Mouse (Mus musculus): Measurements from ENCODE around the gene Vamp2. TPM values are rescaled to one million over a fixed set of nuclear protein-coding genes. Genes with fewer than 3 reads are reported as not detected.

Gene Vamp2
- polyA plus RNA-seq, 1 experiment from 2014 or later: 385 TPM

DNA sequence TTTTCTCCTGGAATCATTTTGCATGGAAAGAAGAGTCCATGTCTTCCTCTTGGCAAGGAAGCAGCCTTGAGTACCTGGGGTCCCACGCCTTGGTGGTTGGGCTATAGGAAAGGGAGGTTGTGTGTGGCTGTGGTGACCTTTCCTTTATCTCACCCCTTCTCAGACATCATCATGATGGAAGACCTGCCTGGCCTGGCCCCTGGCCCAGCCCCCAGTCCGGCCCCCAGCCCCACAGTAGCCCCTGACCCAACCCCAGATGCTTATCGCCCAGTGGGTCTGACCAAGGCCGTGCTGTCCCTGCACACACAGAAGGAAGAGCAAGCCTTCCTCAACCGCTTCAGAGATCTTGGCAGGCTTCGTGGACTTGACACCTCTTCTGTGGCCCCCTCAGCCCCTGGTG, 16.9 kb downstream of the Vamp2 start:
- H3K36me3 ChIP-seq (ENCODE audit: control insufficient read depth, insufficient read depth, low read length): peaks cover 71% of the 10 kb centered on the region
- no peak overlapping the region for H3K4me3 ChIP-seq (ENCODE audit: low read depth, low read length)
- no peak for ATAC-seq (ENCODE audit: low read depth)
- no peaks in the 10 kb centered on the region for H3K27me3 ChIP-seq (ENCODE audit: control insufficient read depth, insufficient read depth, low read length)
- WGBS: 93% methylated on average over 6 of the region's 6 CpGs
- no peak overlapping the region for H3K9ac ChIP-seq (replicated peaks; ENCODE audit: low read depth, low read length)
- H3K9me3 ChIP-seq (ENCODE audit: control insufficient read depth, low read length): no peaks in the 10 kb centered on the region
- peaks cover 4% of the 10 kb centered on the region for H3K4me1 ChIP-seq (ENCODE audit: control insufficient read depth, insufficient read depth, low read length)
- no peak overlapping the region for H3K27ac ChIP-seq (ENCODE audit: low read depth, low read length)
- H3K4me2 ChIP-seq (ENCODE audit: low read depth, low read length): no peak overlapping the region

DNA sequence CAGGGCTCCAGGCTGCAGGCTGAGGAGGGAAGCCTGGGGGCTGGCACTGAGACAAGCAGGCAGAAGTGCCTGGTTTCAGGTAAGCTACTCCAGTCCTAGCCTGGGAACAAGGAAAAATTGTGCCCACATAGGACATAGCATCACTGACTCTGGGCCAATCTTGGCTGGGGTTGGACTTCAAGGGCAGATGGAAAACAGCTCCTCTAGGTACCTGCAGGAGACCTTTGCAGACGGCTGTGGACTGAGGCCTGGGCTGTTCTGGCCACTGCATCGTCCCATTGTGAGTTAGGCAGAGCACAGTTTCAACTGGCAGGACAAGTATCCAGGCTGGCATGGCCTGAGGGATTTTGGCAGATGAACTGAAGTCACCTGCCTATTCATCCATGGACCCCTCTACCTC, 17.5 kb downstream of the Vamp2 start:
- Histone ChIP-seq H3K27me3 (ENCODE audit: control insufficient read depth, insufficient read depth, low read length) (no peaks in the 10 kb centered on the region), H3K36me3 (ENCODE audit: control insufficient read depth, insufficient read depth, low read length) (peaks cover 69% of the 10 kb centered on the region), H3K4me2 (ENCODE audit: low read depth, low read length) (no peak overlapping the region), H3K4me3 (ENCODE audit: low read depth, low read length) (no peak overlapping the region), H3K9ac (replicated peaks; ENCODE audit: low read depth, low read length) (no peak overlapping the region), H3K4me1 (ENCODE audit: control insufficient read depth, insufficient read depth, low read length) (no peaks in the 10 kb centered on the region), H3K9me3 (ENCODE audit: control insufficient read depth, low read length) (no peaks in the 10 kb centered on the region), H3K27ac (ENCODE audit: low read depth, low read length) (no peak overlapping the region)
- no peak for ATAC-seq (ENCODE audit: low read depth)
- WGBS: 89% methylated on average over 2 of the region's 2 CpGs

DNA sequence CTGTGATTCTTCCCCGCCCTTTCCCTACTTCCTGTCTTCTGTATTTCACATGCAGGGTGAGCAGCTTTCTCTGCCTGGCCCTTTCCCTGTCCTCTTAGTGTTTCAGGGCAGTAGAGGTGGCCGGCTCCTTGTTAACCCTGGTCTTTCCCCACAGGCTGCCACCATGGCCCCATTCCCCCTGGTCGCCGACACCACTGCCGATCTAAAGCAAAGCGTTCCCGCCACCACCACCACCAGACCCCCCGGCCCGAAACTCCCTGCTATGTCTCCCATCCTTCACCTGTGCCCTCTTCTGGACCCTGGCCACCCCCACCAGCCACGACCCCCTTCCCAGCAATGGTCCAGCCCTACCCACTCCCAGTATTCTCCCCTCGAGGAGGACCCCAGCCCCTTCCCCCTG, 18.0 kb downstream of the Vamp2 start:
- no peak overlapping the region for H3K9ac ChIP-seq (replicated peaks; ENCODE audit: low read depth, low read length)
- no peaks in the 10 kb centered on the region for H3K9me3 ChIP-seq (ENCODE audit: control insufficient read depth, low read length)
- no peak overlapping the region for H3K4me2 ChIP-seq (ENCODE audit: low read depth, low read length)
- no peak for ATAC-seq (ENCODE audit: low read depth)
- no peak overlapping the region for H3K4me3 ChIP-seq (ENCODE audit: low read depth, low read length)
- peaks cover 64% of the 10 kb centered on the region for H3K36me3 ChIP-seq (ENCODE audit: control insufficient read depth, insufficient read depth, low read length)
- no peaks in the 10 kb centered on the region for H3K27me3 ChIP-seq (ENCODE audit: control insufficient read depth, insufficient read depth, low read length)
- 92% methylated on average over 11 of the region's 11 CpGs for WGBS
- no peaks in the 10 kb centered on the region for H3K4me1 ChIP-seq (ENCODE audit: control insufficient read depth, insufficient read depth, low read length)
- H3K27ac ChIP-seq (ENCODE audit: low read depth, low read length): no peak overlapping the region

DNA sequence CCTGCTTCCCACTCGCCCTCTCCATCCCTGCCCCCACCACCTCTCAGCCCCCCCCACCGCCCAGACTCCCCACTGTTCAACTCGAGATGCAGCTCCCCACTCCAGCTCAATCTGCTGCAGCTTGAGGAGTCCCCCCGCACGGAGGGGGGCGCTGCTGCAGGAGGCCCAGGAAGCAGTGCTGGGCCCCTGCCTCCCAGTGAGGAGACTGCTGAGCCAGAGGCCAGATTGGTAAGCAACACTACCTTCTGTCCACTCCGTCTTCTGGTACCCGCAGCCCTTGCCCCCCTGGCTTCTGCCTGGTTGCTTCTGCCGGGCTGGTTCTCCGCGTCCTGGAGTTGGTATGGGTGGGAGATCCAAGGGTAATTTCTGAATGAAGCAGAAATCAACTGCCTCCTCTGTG, 18.6 kb downstream of the Vamp2 start:
- ATAC-seq (ENCODE audit: low read depth): no peak
- H3K36me3 ChIP-seq (ENCODE audit: control insufficient read depth, insufficient read depth, low read length): peaks cover 61% of the 10 kb centered on the region
- no peaks in the 10 kb centered on the region for H3K9me3 ChIP-seq (ENCODE audit: control insufficient read depth, low read length)
- H3K9ac ChIP-seq (replicated peaks; ENCODE audit: low read depth, low read length): no peak overlapping the region
- no peak overlapping the region for H3K4me3 ChIP-seq (ENCODE audit: low read depth, low read length)
- no peak overlapping the region for H3K27ac ChIP-seq (ENCODE audit: low read depth, low read length)
- 88% methylated on average over 11 of the region's 11 CpGs for WGBS
- H3K4me1 ChIP-seq (ENCODE audit: control insufficient read depth, insufficient read depth, low read length): no peaks in the 10 kb centered on the region
- H3K27me3 ChIP-seq (ENCODE audit: control insufficient read depth, insufficient read depth, low read length): no peaks in the 10 kb centered on the region
- H3K4me2 ChIP-seq (ENCODE audit: low read depth, low read length): no peak overlapping the region

DNA sequence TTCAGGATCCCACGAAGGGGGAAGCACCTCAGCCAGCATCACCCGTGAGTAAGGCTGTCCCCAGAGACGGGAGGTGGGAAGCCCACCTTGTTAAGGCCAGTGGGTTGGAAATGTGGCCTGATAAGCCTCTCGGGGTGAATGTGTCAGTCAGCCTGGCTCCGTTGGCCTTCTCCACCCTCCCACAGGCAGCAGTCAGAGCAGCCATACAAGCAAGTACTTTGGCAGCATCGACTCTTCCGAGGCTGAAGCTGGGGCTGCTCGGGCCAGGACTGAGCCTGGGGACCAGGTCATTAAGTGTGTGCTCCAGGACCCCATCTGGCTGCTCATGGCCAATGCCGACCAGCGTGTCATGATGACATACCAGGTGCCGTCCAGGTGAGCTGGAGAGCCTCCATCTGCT, 19.4 kb downstream of the Vamp2 start:
- H3K4me2 ChIP-seq (ENCODE audit: low read depth, low read length): no peak overlapping the region
- no peak overlapping the region for H3K4me3 ChIP-seq (ENCODE audit: low read depth, low read length)
- no peaks in the 10 kb centered on the region for H3K9me3 ChIP-seq (ENCODE audit: control insufficient read depth, low read length)
- peaks cover 54% of the 10 kb centered on the region for H3K36me3 ChIP-seq (ENCODE audit: control insufficient read depth, insufficient read depth, low read length)
- ATAC-seq (ENCODE audit: low read depth): no peak
- H3K27ac ChIP-seq (ENCODE audit: low read depth, low read length): no peak overlapping the region
- no peaks in the 10 kb centered on the region for H3K4me1 ChIP-seq (ENCODE audit: control insufficient read depth, insufficient read depth, low read length)
- H3K27me3 ChIP-seq (ENCODE audit: control insufficient read depth, insufficient read depth, low read length): no peaks in the 10 kb centered on the region
- WGBS: over 99% methylated on average over 11 of the region's 11 CpGs
- H3K9ac ChIP-seq (replicated peaks; ENCODE audit: low read depth, low read length): no peak overlapping the region

DNA sequence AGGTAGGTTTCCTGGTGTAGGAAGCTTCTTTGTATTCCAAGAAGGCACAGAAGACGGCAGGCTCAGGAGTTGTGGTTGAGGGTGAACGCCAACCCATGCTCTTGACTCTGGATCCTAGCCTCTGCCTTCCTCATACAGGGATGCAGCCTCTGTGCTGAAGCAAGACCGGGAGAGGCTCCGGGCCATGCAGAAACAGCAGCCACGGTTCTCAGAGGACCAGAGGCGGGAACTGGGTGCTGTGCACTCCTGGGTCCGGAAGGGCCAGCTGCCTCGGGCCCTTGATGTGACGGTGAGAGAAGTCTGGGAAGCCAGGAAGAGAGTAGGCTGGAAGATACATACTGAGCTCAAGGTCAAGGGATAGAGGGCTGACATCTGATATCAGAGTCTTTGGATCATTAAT, 19.9 kb downstream of the Vamp2 start:
- H3K9me3 ChIP-seq (ENCODE audit: control insufficient read depth, low read length): no peaks in the 10 kb centered on the region
- H3K4me2 ChIP-seq (ENCODE audit: low read depth, low read length): no peak overlapping the region
- 94% methylated on average over 9 of the region's 9 CpGs for WGBS
- no peak for ATAC-seq (ENCODE audit: low read depth)
- no peaks in the 10 kb centered on the region for H3K27me3 ChIP-seq (ENCODE audit: control insufficient read depth, insufficient read depth, low read length)
- H3K4me3 ChIP-seq (ENCODE audit: low read depth, low read length): no peak overlapping the region
- H3K27ac ChIP-seq (ENCODE audit: low read depth, low read length): no peak overlapping the region
- peaks cover 49% of the 10 kb centered on the region for H3K36me3 ChIP-seq (ENCODE audit: control insufficient read depth, insufficient read depth, low read length)
- no peak overlapping the region for H3K9ac ChIP-seq (replicated peaks; ENCODE audit: low read depth, low read length)
- H3K4me1 ChIP-seq (ENCODE audit: control insufficient read depth, insufficient read depth, low read length): no peaks in the 10 kb centered on the region

DNA sequence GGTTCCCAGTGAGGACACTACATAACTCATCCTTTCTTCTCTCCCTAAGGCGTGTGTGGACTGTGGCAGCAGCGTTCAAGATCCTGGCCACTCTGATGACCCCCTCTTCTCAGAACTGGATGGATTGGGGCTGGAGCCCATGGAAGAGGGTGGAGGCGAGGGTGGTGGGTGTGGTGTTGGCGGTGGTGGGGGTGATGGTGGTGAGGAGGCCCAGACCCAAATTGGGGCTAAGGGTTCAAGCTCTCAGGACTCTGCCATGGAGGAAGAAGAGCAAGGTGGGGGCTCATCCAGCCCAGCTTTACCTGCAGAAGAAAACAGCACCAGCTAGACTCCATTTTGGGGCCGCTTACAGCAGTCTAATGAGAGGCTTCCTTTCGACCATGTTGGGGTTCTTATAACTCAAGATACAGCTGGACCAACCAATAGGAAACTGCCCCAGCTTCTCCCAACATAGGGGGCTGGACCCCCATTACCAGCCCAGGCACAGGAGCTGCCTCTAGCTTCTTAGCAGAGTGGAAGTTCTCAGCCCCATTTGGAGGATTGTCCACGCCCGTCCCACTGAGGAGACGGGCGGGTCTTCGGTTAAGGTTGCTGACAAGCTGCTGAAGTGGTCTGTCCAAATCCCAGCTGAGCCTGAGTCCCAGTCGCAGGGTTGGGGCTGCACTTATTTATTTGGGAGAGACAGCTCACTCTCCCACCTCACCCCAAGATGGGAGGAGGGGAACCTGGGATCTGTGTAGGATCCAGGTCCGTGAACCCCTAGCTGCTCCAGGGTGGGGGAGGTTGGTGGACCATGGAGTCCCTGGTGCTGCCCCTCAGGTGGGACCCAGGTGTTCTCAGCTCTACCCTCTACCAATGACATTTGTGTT, 21.0 kb downstream of the Vamp2 start:
- no peak overlapping the region for H3K27ac ChIP-seq (ENCODE audit: low read depth, low read length)
- peak; percentile 50 for ATAC-seq (ENCODE audit: low read depth)
- H3K9ac ChIP-seq (replicated peaks; ENCODE audit: low read depth, low read length): no peak overlapping the region
- no peak overlapping the region for H3K4me2 ChIP-seq (ENCODE audit: low read depth, low read length)
- H3K4me1 ChIP-seq (ENCODE audit: control insufficient read depth, insufficient read depth, low read length): no peaks in the 10 kb centered on the region
- H3K27me3 ChIP-seq (ENCODE audit: control insufficient read depth, insufficient read depth, low read length): no peaks in the 10 kb centered on the region
- WGBS: 86% methylated on average over 13 of the region's 13 CpGs
- H3K4me3 ChIP-seq (ENCODE audit: low read depth, low read length): no peak overlapping the region
- no peaks in the 10 kb centered on the region for H3K9me3 ChIP-seq (ENCODE audit: control insufficient read depth, low read length)
- peaks cover 39% of the 10 kb centered on the region for H3K36me3 ChIP-seq (ENCODE audit: control insufficient read depth, insufficient read depth, low read length)

DNA sequence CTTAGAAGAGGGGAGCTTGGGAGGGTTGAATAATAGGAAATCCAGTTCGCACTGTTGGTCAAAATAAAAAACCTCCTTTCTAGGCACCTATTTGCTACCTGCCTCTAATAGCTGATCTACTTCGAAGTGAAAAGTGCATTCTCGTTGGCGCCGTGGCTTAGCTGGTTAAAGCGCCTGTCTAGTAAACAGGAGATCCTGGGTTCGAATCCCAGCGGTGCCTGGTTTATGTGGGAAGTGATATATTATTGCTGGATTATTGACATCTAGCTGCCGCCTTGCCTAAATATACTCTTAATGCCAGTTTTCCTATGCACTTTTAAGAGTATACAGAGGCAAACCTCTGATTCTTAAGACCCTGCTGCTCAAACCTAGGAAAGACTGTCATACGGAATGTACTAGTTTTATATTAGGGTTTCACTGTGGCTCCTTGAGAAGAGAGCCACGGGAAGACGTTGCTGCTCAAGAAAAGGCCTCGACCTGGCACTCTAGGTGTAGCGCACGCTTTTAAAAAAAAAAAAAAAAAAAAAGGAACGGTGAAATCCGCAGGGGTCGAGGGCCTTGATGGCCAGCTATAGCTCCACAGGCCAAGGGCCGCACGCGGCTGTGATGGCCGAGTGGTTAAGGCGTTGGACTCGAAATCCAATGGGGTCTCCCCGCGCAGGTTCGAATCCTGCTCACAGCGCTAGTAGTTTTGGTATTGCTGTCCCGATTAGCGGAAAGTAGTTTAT, 22.2 kb downstream of the Vamp2 start:
- WGBS: under 1% methylated on average over 30 of the region's 30 CpGs
- no peak overlapping the region for H3K9ac ChIP-seq (replicated peaks; ENCODE audit: low read depth, low read length)
- no peaks in the 10 kb centered on the region for H3K9me3 ChIP-seq (ENCODE audit: control insufficient read depth, low read length)
- H3K4me2 ChIP-seq (ENCODE audit: low read depth, low read length): peak overlapping the region; percentile 49
- H3K4me1 ChIP-seq (ENCODE audit: control insufficient read depth, insufficient read depth, low read length): no peaks in the 10 kb centered on the region
- peak; percentile 74; the same call in 1 of the 2 replicates for ATAC-seq (ENCODE audit: low read depth)
- no peak overlapping the region; the same call in 1 of the 2 replicates for H3K27ac ChIP-seq (ENCODE audit: low read depth, low read length)
- peaks cover 31% of the 10 kb centered on the region for H3K36me3 ChIP-seq (ENCODE audit: control insufficient read depth, insufficient read depth, low read length)
- H3K27me3 ChIP-seq (ENCODE audit: control insufficient read depth, insufficient read depth, low read length): no peaks in the 10 kb centered on the region
- peak overlapping the region; percentile 37 for H3K4me3 ChIP-seq (ENCODE audit: low read depth, low read length)
